Mouse (Mus musculus): ENCODE measurements around the gene Glycam1.

DNA sequence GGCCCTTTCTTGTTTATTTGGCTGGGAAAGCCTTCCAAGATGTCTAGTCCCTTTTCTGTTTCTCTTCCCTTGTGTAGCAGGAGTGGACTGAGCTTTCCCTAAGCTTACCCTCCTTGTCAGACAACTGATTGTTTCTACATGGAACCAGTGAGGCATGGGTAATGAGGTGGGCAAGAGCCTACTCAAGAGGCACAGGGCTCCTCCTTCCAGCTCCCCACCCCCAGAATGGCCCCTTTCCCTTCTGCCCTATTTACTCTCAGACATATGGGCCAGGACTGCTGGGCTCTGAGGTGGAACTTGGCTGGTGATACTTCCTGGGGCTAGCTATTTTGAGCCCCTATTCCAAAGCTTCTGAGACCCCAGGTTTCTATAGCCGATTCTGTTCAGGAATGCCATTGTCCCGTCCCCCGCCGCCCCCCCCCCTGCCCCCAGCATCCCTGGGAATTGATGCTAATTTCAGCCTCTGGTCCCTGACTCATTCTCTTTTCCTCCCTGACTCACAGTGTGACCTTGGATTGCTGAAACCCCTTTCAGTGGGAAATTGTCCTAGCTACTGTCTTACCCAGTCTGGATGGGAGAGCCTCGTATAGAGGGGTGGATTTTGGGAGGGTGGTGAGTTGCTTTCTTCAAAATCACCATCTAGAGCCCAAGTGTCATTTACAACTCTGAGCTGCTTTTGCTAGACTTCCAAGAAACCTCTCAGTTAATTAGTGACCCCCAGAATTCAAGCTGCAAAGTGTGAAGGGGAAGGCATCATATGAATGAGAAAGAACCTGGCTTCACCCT is 46.1 kb downstream of the Glycam1 start:
- no peak for TF ChIP-seq GABPA (IDR thresholded peaks at IDR 0.05; ENCODE audit: low read depth, low read length)
- no peak for TF ChIP-seq KAT2A (conservative IDR thresholded peaks at IDR 0.05; ENCODE audit: low read depth, low read length)
- TF ChIP-seq UBTF (IDR thresholded peaks at IDR 0.05; ENCODE audit: borderline replicate concordance, insufficient read depth, low read depth, low read length) = no peak
- TF ChIP-seq POLR2A (IDR thresholded peaks at IDR 0.05; ENCODE audit: control insufficient read depth in 1 of 2, insufficient read depth in 1 of 2, low read depth in 1 of 2, low read length in 2 of 2, poor library complexity in 1 of 2) = no peak

Data from MEL (cell line).